Mouse (Mus musculus) erythroblast, adult 5-6 weeks (primary cell): ENCODE data around the gene Zfp386. TPM values are rescaled to one million over a fixed set of nuclear protein-coding genes. Genes with fewer than 3 reads are reported as not detected.
A peak's percentile ranks its signal among the peaks of the same experiment; 100 is the strongest.
"Not testable (repeated sequence)": the region's sequence is repeated elsewhere in the genome, so short reads cannot be mapped to it uniquely, and the experiment has no call there.

Experiments used
- ATAC-seq: replicated peaks from 2 replicates; pipeline ENCODE4 v1.8.0; 2016; ENCODE audit warnings: moderate number of reproducible peaks, mild to moderate bottlenecking, moderate TSS enrichment, inconsistent platforms; ENCODE audit not compliant: poor library complexity, low FRiP score, severe bottlenecking
- total RNA-seq, 2 experiments: library from RNA; stranded (forward) in 1 of 2; stranded (reverse) in 1 of 2; fragments of 150-400 nt in 1 of 2; fragments of 200-764, 138-1000 nt in 1 of 2; gene quantifications; 2 replicates each; pipeline versions ENCODE4 v1.2.3 to v1.2.4; 2015 to 2017; ENCODE audit warnings: low replicate concordance in 2 of 2

Zfp386 gene
- total RNA-seq (2015; ENCODE audit: low replicate concordance) (7.9 and 11.9 TPM in 2 replicates), total RNA-seq (2017; ENCODE audit: low replicate concordance) (4.6 and 5.9 TPM in 2 replicates)

- ATAC-seq, result peak; percentile 94
Observed at GRCm38 (mm10) chr12:116047440-116048377, at the start of gene Zfp386. TSS of gene Zfp386 (plus strand) at chr12:116047724.

GRCm38 (mm10) chr12:115999784-116000183 lies 47.7 kb upstream of the Zfp386 start:
- not testable (repeated sequence) for ATAC-seq

- ATAC-seq, result not testable (repeated sequence)
Observed at GRCm38 (mm10) chr12:116002946-116003345, 44.6 kb upstream of the Zfp386 start.

- no peak for ATAC-seq
Observed at GRCm38 (mm10) chr12:116010812-116011211, 36.7 kb upstream of the Zfp386 start.

- ATAC-seq, result peak; percentile 82
Observed at GRCm38 (mm10) chr12:116028095-116028494, 19.4 kb upstream of the Zfp386 start.

- ATAC-seq, result no peak
Observed at GRCm38 (mm10) chr12:116035346-116035745, 12.2 kb upstream of the Zfp386 start.

GRCm38 (mm10) chr12:116044785-116045184 lies 2.7 kb upstream of the Zfp386 start:
- ATAC-seq, result no peak

- ATAC-seq, result no peak
Observed at GRCm38 (mm10) chr12:116048766-116049165, 1.2 kb downstream of the Zfp386 start.

GRCm38 (mm10) chr12:116049236-116049635 lies 1.7 kb downstream of the Zfp386 start:
- no peak for ATAC-seq

GRCm38 (mm10) chr12:116049701-116050100 lies 2.2 kb downstream of the Zfp386 start:
- ATAC-seq, result no peak

GRCm38 (mm10) chr12:116054342-116054741 lies 6.8 kb downstream of the Zfp386 start:
- no peak for ATAC-seq

GRCm38 (mm10) chr12:116056112-116056511 lies 8.6 kb downstream of the Zfp386 start:
- no peak for ATAC-seq

GRCm38 (mm10) chr12:116061561-116062193 lies 14.2 kb downstream of the Zfp386 start:
- ATAC-seq, result no peak

GRCm38 (mm10) chr12:116062194-116062583 lies 14.7 kb downstream of the Zfp386 start:
- ATAC-seq, result no peak

- no peak for ATAC-seq
Observed at GRCm38 (mm10) chr12:116063020-116063419, 15.5 kb downstream of the Zfp386 start.

- ATAC-seq, result 0 out of 2 replicates have a peak, but pooled peaks have one; percentile 20
Observed at GRCm38 (mm10) chr12:116071023-116071422, 23.5 kb downstream of the Zfp386 start.

- no peak for ATAC-seq
Observed at GRCm38 (mm10) chr12:116077074-116077854, 29.7 kb downstream of the Zfp386 start, which contains the start of gene Vipr2. TSS of gene Vipr2 (plus strand) at chr12:116077726.

- ATAC-seq, result no peak
Observed at GRCm38 (mm10) chr12:116077855-116078366, 30.4 kb downstream of the Zfp386 start.

GRCm38 (mm10) chr12:116083125-116083524 lies 35.6 kb downstream of the Zfp386 start:
- ATAC-seq, result no peak

GRCm38 (mm10) chr12:116084294-116084693 lies 36.8 kb downstream of the Zfp386 start:
- no peak for ATAC-seq
